Mouse (Mus musculus): ENCODE results near the gene Mical2.

GRCm38 (mm10) chr7:112225615-112226262, at the start of gene Mical2:
- TF ChIP-seq POLR2A (IDR thresholded peaks at IDR 0.05; ENCODE audit: borderline replicate concordance, low read depth, low read length) (no peak), CTCF (IDR thresholded peaks at IDR 0.05; ENCODE audit: low read depth, low read length) (no peak)

Measured in bone marrow macrophage, adult 2 months (primary cell).